Comparison of ENCODE assay signal across 21 mouse cellular contexts in genomic region chr12:32546356-32546755, GRCm38 (mm10).
DNase-seq lines count a peak whose midpoint lies in the region; TF ChIP-seq lines count a peak whose summit lies in the region.
"Had no signal": no experiment of that assay in that cellular context is flagged by ENCODE, and none has a peak within 500 bp of the region (broad histone marks: within the 10 kb centered on the region; RNA-seq: fewer than 3 reads in every experiment).

No protein-coding gene starts in this region.

- H3K4me3 ChIP-seq in embryonic fibroblast, embryonic 13.5 days (ENCODE audit: insufficient read depth, low read length), result no peak overlapping the region
- H3K4me3 ChIP-seq: embryonic facial prominence, embryonic 13.5 days; embryonic facial prominence, embryonic 15.5 days; forebrain, embryonic 10.5 days; forebrain, embryonic 12.5 days had no signal

- no peak for TF ChIP-seq POLR2A in embryonic fibroblast, embryonic 13.5 days (IDR thresholded peaks at IDR 0.05; ENCODE audit: low read depth, low read length)

- intact Hi-C loops in left cerebral cortex, postnatal 25 days (cut with DNase I), result no loop called here

- TF ChIP-seq CTCF in embryonic fibroblast, embryonic 13.5 days (IDR thresholded peaks at IDR 0.05; ENCODE audit: borderline replicate concordance, insufficient read depth, low read length), result no peak

- H3K27ac ChIP-seq in embryonic fibroblast, embryonic 13.5 days (ENCODE audit: insufficient read depth, low read length), result peak overlapping the region; percentile 40; the same call in 1 of the 2 replicates
- H3K27ac ChIP-seq: embryonic facial prominence, embryonic 13.5 days; embryonic facial prominence, embryonic 15.5 days; forebrain, embryonic 10.5 days; forebrain, embryonic 12.5 days had no signal

- DNase-seq in 3134 (ENCODE audit: extremely low read depth, insufficient read length, low spot score) (peak; percentile 31), 3T3-L1 (ENCODE audit: low read depth, low spot score) (peak; percentile 98), NIH3T3 (ENCODE audit: low read depth) (peak; percentile 67)
- DNase-seq in thymus, postnatal 0 days (ENCODE audit: low spot score), result no peak
- DNase-seq in right cerebral cortex, postnatal 10 days (ENCODE audit: low spot score in 2 of 2), result no peak
- no peak for DNase-seq in left cerebral cortex, postnatal 25 days (ENCODE audit: low spot score in 2 of 2)
- no peak for DNase-seq in lung, postnatal 25 days (ENCODE audit: low spot score)
- DNase-seq: adrenal gland, adult 8-10 months; adrenal gland, postnatal 25 days; cerebellum, adult 11 months; cerebellum, adult 18-20 months; cerebellum, adult 8-10 months; cerebellum, adult 9-11 months; cerebellum, postnatal 14 days; cerebellum, postnatal 36 days; embryo, embryonic 11 days had no signal

- H3K4me1 ChIP-seq in embryonic fibroblast, embryonic 13.5 days (ENCODE audit: control insufficient read depth, insufficient read depth, low read length), result no peaks in the 10 kb centered on the region
- H3K4me1 ChIP-seq: embryonic facial prominence, embryonic 13.5 days; embryonic facial prominence, embryonic 15.5 days; forebrain, embryonic 10.5 days; forebrain, embryonic 12.5 days had no signal

Comparison
In these comparisons a context has a peak if more than half of its experiments do, and no peak if none do; other contexts are left out.
1. DNase-seq: peak in 3134 (single experiment), 3T3-L1 (single experiment) and NIH3T3 (single experiment); none in thymus, postnatal 0 days (single experiment), right cerebral cortex, postnatal 10 days (0 of 2), left cerebral cortex, postnatal 25 days (0 of 2) and lung, postnatal 25 days (single experiment).